Mouse (Mus musculus): Measurements from ENCODE around the gene Mrm3. TPM values are rescaled to one million over a fixed set of nuclear protein-coding genes. Genes with fewer than 3 reads are reported as not detected.

Gene Mrm3
- polyA plus RNA-seq, 2 experiments, result 11.1 to 14.2 TPM

DNA sequence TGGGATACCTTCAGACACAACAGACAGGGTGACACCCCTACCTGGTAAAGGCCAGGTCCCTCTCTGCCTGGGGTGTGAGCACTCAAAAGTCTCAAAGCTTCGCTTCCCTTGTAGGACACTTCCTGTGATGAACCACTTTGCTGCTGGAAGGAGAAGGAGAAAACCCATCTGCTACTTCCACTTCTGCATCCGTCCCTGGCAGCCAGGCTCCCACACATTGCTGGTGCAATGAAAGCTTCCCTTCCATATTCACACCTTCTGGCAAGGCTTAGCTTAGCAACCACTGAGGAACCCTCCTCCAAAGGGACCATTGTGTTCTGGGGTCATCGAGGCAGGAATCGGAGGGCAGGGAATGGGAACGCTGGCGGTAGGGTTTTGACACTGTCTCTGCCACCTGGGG is 45.1 kb downstream of the Mrm3 start:
- H3K9ac ChIP-seq (replicated peaks), result no peak overlapping the region
- WGBS (ENCODE audit: insufficient replicate concordance), result 67% methylated on average over 6 of the region's 6 CpGs
- H3K27ac ChIP-seq, result no peak overlapping the region
- H3K36me3 ChIP-seq (replicated peaks; ENCODE audit: control insufficient read depth, insufficient read depth, low read depth), result no peaks in the 10 kb centered on the region
- H3K4me2 ChIP-seq (ENCODE audit: low read depth), result no peak overlapping the region
- H3K4me3 ChIP-seq (ENCODE audit: insufficient read depth in 1 of 2, low read depth in 2 of 2, low read length in 2 of 2), result no peak overlapping the region
- TF ChIP-seq EP300 (IDR thresholded peaks at IDR 0.05; ENCODE audit: low read depth) (no peak), CTCF (IDR thresholded peaks at IDR 0.05; ENCODE audit: low read depth) (no peak)
- H3K4me1 ChIP-seq (replicated peaks; ENCODE audit: control insufficient read depth in 2 of 2, insufficient read depth in 2 of 2, low read length in 1 of 2), result peaks cover 0 to 10% of the 10 kb centered on the region in 2 experiments; a peak in 1 of 4 replicates
- no peak for DNase-seq (ENCODE audit: low read depth in 3 of 3, low spot score in 3 of 3)
- no peak for ATAC-seq (ENCODE audit: insufficient read depth)
- no peaks in the 10 kb centered on the region for H3K9me3 ChIP-seq (ENCODE audit: control insufficient read depth, low read length)
- H3K27me3 ChIP-seq (ENCODE audit: control insufficient read depth, insufficient read depth, low read length), result no peaks in the 10 kb centered on the region

DNA sequence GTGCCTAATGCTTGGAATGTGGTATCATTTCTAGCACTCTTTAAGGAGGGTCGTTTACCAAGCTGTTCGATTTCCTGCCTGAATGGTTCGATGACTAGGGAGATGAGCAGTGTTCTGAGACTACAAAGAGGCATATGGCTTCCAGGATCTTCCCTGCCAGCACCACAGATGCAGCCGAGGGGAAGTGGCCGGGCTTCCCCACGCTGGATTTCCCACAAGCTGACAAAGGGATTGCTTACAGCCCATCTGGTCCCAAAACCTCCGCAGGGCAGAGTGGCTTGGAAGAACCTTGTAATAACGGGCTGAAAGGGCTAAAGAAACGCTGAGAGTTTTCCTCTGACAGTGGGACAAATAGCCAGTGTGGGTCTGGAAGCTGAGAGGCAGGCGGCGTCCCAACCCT is 46.9 kb downstream of the Mrm3 start:
- Histone ChIP-seq H3K36me3 (replicated peaks; ENCODE audit: control insufficient read depth, insufficient read depth, low read depth) (no peaks in the 10 kb centered on the region), H3K4me2 (ENCODE audit: low read depth) (no peak overlapping the region), H3K9me3 (ENCODE audit: control insufficient read depth, low read length) (no peaks in the 10 kb centered on the region), H3K9ac (replicated peaks) (no peak overlapping the region), H3K27ac (no peak overlapping the region), H3K4me3 (ENCODE audit: insufficient read depth in 1 of 2, low read depth in 2 of 2, low read length in 2 of 2) (no peak overlapping the region), H3K4me1 (replicated peaks; ENCODE audit: control insufficient read depth in 2 of 2, insufficient read depth in 2 of 2, low read length in 1 of 2) (peaks cover 0 to 10% of the 10 kb centered on the region in 2 experiments; a peak in 1 of 4 replicates), H3K27me3 (ENCODE audit: control insufficient read depth, insufficient read depth, low read length) (no peaks in the 10 kb centered on the region)
- ATAC-seq (ENCODE audit: insufficient read depth) (no peak), DNase-seq (ENCODE audit: low read depth in 3 of 3, low spot score in 3 of 3) (no peak)
- WGBS (ENCODE audit: insufficient replicate concordance), result 42% methylated on average over 11 of the region's 11 CpGs
- TF ChIP-seq EP300 (IDR thresholded peaks at IDR 0.05; ENCODE audit: low read depth) (no peak), CTCF (IDR thresholded peaks at IDR 0.05; ENCODE audit: low read depth) (no peak)

DNA sequence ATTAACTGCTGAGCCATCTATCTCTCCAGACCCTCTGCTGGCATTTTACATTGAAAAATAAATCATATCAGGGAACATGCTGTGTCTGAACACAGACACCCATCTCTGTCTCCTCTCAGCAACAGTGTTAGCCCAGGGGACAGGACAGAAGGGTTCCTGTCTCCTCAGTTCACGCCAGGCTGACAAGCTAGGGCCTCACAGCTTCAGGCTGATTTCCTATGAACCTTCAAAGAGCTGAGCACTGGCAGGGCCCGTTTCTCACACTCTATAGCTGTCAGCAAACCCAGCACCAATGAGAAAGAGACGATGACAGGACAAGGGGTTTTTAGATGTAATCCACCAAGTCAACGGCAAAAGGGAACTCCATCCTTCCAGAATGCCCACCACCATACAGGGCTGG is 48.4 kb downstream of the Mrm3 start:
- 63% methylated on average over 4 of the region's 4 CpGs for WGBS (ENCODE audit: insufficient replicate concordance)
- Histone ChIP-seq H3K4me2 (ENCODE audit: low read depth) (no peak overlapping the region), H3K9me3 (ENCODE audit: control insufficient read depth, low read length) (no peaks in the 10 kb centered on the region), H3K4me3 (ENCODE audit: insufficient read depth in 1 of 2, low read depth in 2 of 2, low read length in 2 of 2) (no peak overlapping the region), H3K27me3 (ENCODE audit: control insufficient read depth, insufficient read depth, low read length) (no peaks in the 10 kb centered on the region), H3K9ac (replicated peaks) (no peak overlapping the region), H3K36me3 (replicated peaks; ENCODE audit: control insufficient read depth, insufficient read depth, low read depth) (no peaks in the 10 kb centered on the region), H3K27ac (no peak overlapping the region), H3K4me1 (replicated peaks; ENCODE audit: control insufficient read depth in 2 of 2, insufficient read depth in 2 of 2, low read length in 1 of 2) (peaks cover 0 to 8% of the 10 kb centered on the region in 2 experiments; a peak in 1 of 4 replicates)
- ATAC-seq (ENCODE audit: insufficient read depth) (no peak), DNase-seq (ENCODE audit: low read depth in 3 of 3, low spot score in 3 of 3) (no peak)
- TF ChIP-seq EP300 (IDR thresholded peaks at IDR 0.05; ENCODE audit: low read depth) (no peak), CTCF (IDR thresholded peaks at IDR 0.05; ENCODE audit: low read depth) (no peak)

DNA sequence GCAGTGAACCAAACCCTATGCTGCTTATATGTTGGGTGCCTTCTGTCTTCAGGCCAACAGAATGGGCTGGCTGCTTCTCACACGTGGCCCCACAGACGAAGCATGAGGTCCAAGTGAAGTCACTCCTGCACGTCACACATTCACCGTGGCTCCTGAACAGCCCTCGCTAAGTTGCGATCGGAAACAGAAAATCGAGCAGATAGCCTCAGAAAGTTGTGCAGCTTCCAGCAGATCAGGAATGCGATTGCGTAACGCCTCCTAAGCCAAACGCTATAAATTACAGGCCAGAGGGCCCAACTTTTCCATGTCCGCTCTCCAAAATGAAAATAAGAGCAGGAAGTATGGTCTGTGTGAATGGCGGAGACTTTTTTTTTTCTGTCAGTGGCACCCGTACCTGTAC is 48.9 kb downstream of the Mrm3 start:
- Histone ChIP-seq H3K4me3 (ENCODE audit: insufficient read depth in 1 of 2, low read depth in 2 of 2, low read length in 2 of 2) (no peak overlapping the region), H3K4me1 (replicated peaks; ENCODE audit: control insufficient read depth in 2 of 2, insufficient read depth in 2 of 2, low read length in 1 of 2) (0 out of 4 replicates have a peak, but pooled peaks cover 0 to 4% of the 10 kb centered on the region in 2 experiments), H3K9me3 (ENCODE audit: control insufficient read depth, low read length) (no peaks in the 10 kb centered on the region), H3K4me2 (ENCODE audit: low read depth) (no peak overlapping the region), H3K27me3 (ENCODE audit: control insufficient read depth, insufficient read depth, low read length) (no peaks in the 10 kb centered on the region), H3K36me3 (replicated peaks; ENCODE audit: control insufficient read depth, insufficient read depth, low read depth) (no peaks in the 10 kb centered on the region), H3K9ac (replicated peaks) (no peak overlapping the region), H3K27ac (no peak overlapping the region)
- DNase-seq (ENCODE audit: low read depth in 3 of 3, low spot score in 3 of 3), result no peak
- no peak for ATAC-seq (ENCODE audit: insufficient read depth)
- 49% methylated on average over 15 of the region's 15 CpGs for WGBS (ENCODE audit: insufficient replicate concordance)
- TF ChIP-seq EP300 (IDR thresholded peaks at IDR 0.05; ENCODE audit: low read depth) (no peak), CTCF (IDR thresholded peaks at IDR 0.05; ENCODE audit: low read depth) (no peak)

DNA sequence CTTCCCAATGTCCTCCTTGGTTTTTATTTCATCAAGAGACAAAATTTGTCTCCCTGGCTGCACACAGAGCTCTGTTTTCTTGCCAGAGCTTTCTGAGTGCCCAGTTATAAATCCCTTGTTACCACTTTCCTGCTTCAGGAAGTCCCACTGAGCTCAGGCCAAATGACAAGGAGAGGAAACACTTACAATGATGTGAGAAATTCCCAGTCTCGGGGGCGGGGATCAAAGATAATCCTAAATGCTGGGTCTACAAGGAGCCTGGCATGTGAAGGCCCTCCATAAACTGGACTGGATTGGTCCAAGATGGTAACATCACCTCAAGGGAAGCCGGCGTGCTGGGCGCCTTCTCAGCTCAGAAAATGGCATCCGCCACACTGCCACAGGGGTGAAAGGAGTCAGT is 49.3 kb downstream of the Mrm3 start:
- DNase-seq (ENCODE audit: low read depth in 3 of 3, low spot score in 3 of 3), result no peak
- 69% methylated on average over 6 of the region's 6 CpGs for WGBS (ENCODE audit: insufficient replicate concordance)
- H3K27ac ChIP-seq, result no peak overlapping the region

More for the DNA sequence above, 49.3 kb downstream of the Mrm3 start:
- H3K4me1 ChIP-seq (replicated peaks; ENCODE audit: control insufficient read depth in 2 of 2, insufficient read depth in 2 of 2, low read length in 1 of 2), result 0 out of 4 replicates have a peak, but pooled peaks cover 0 to 4% of the 10 kb centered on the region in 2 experiments
- no peaks in the 10 kb centered on the region for H3K36me3 ChIP-seq (replicated peaks; ENCODE audit: control insufficient read depth, insufficient read depth, low read depth)
- no peak overlapping the region for H3K9ac ChIP-seq (replicated peaks)
- H3K27me3 ChIP-seq (ENCODE audit: control insufficient read depth, insufficient read depth, low read length), result no peaks in the 10 kb centered on the region
- no peak overlapping the region for H3K4me2 ChIP-seq (ENCODE audit: low read depth)
- no peaks in the 10 kb centered on the region for H3K9me3 ChIP-seq (ENCODE audit: control insufficient read depth, low read length)
- H3K4me3 ChIP-seq (ENCODE audit: insufficient read depth in 1 of 2, low read depth in 2 of 2, low read length in 2 of 2), result no peak overlapping the region
- no peak for TF ChIP-seq CTCF (IDR thresholded peaks at IDR 0.05; ENCODE audit: low read depth)
- no peak for TF ChIP-seq EP300 (IDR thresholded peaks at IDR 0.05; ENCODE audit: low read depth)
- ATAC-seq (ENCODE audit: insufficient read depth), result no peak
